Mouse (Mus musculus): ENCODE measurements around the gene Rfk. TPM values are rescaled to one million over a fixed set of nuclear protein-coding genes. Genes with fewer than 3 reads are reported as not detected.

Rfk gene
- polyA plus RNA-seq, 1 experiment from 2014 or later: 97.6 TPM

- H3K4me2 ChIP-seq (replicated peaks): no peak overlapping the region
- WGBS: 79% methylated on average over 14 of the region's 14 CpGs
- H3K27me3 ChIP-seq: 0 out of 2 replicates have a peak, but pooled peaks cover 7% of the 10 kb centered on the region
- no peak for ATAC-seq (ENCODE audit: insufficient number of reproducible peaks, insufficient read depth, low FRiP score, low TSS enrichment)
- H3K36me3 ChIP-seq: no peaks in the 10 kb centered on the region
- no peaks in the 10 kb centered on the region for H3K9me3 ChIP-seq
- no peak overlapping the region for H3K9ac ChIP-seq
- H3K4me3 ChIP-seq: no peak overlapping the region
- H3K27ac ChIP-seq: no peak overlapping the region
- no peaks in the 10 kb centered on the region for H3K4me1 ChIP-seq
Observed at GRCm38 (mm10) chr19:17359315-17359890, 34.4 kb upstream of the Rfk start.

- Histone ChIP-seq H3K4me1 (no peaks in the 10 kb centered on the region), H3K4me3 (no peak overlapping the region), H3K9ac (no peak overlapping the region), H3K36me3 (no peaks in the 10 kb centered on the region), H3K27me3 (no peaks in the 10 kb centered on the region), H3K9me3 (no peaks in the 10 kb centered on the region), H3K27ac (no peak overlapping the region), H3K4me2 (replicated peaks) (no peak overlapping the region)
- WGBS: 76% methylated on average over 2 of the region's 2 CpGs
- ATAC-seq (ENCODE audit: insufficient number of reproducible peaks, insufficient read depth, low FRiP score, low TSS enrichment): no peak
Observed at GRCm38 (mm10) chr19:17361181-17361580, 32.7 kb upstream of the Rfk start.

GRCm38 (mm10) chr19:17364741-17365140 is 29.1 kb upstream of the Rfk start:
- no peaks in the 10 kb centered on the region for H3K4me1 ChIP-seq
- no peak overlapping the region for H3K9ac ChIP-seq
- no peak overlapping the region for H3K4me2 ChIP-seq (replicated peaks)
- H3K9me3 ChIP-seq: no peaks in the 10 kb centered on the region
- H3K27me3 ChIP-seq: no peaks in the 10 kb centered on the region
- no peak overlapping the region for H3K4me3 ChIP-seq
- 41% methylated on average over 3 of the region's 3 CpGs for WGBS
- no peaks in the 10 kb centered on the region for H3K36me3 ChIP-seq
- H3K27ac ChIP-seq: no peak overlapping the region
- ATAC-seq (ENCODE audit: insufficient number of reproducible peaks, insufficient read depth, low FRiP score, low TSS enrichment): no peak

- H3K9me3 ChIP-seq: no peaks in the 10 kb centered on the region
Observed at GRCm38 (mm10) chr19:17366364-17367090, 27.3 kb upstream of the Rfk start.

GRCm38 (mm10) chr19:17368557-17368956 is 25.3 kb upstream of the Rfk start:
- Histone ChIP-seq H3K9ac (no peak overlapping the region), H3K4me3 (no peak overlapping the region), H3K4me1 (no peaks in the 10 kb centered on the region), H3K36me3 (no peaks in the 10 kb centered on the region), H3K9me3 (no peaks in the 10 kb centered on the region), H3K4me2 (replicated peaks) (no peak overlapping the region), H3K27me3 (no peaks in the 10 kb centered on the region), H3K27ac (no peak overlapping the region)
- no peak for ATAC-seq (ENCODE audit: insufficient number of reproducible peaks, insufficient read depth, low FRiP score, low TSS enrichment)
- 84% methylated on average over 9 of the region's 9 CpGs for WGBS

More at GRCm38 (mm10) chr19:17366364-17367090, 27.3 kb upstream of the Rfk start:
- H3K4me3 ChIP-seq: no peak overlapping the region
- no peak overlapping the region for H3K27ac ChIP-seq
- no peak for ATAC-seq (ENCODE audit: insufficient number of reproducible peaks, insufficient read depth, low FRiP score, low TSS enrichment)
- 90% methylated on average over 8 of the region's 8 CpGs for WGBS
- no peak overlapping the region for H3K9ac ChIP-seq
- H3K4me1 ChIP-seq: no peaks in the 10 kb centered on the region
- no peak overlapping the region for H3K4me2 ChIP-seq (replicated peaks)
- H3K27me3 ChIP-seq: no peaks in the 10 kb centered on the region
- H3K36me3 ChIP-seq: no peaks in the 10 kb centered on the region

- no peak for ATAC-seq (ENCODE audit: insufficient number of reproducible peaks, insufficient read depth, low FRiP score, low TSS enrichment)
- Histone ChIP-seq H3K9ac (no peak overlapping the region), H3K27ac (no peak overlapping the region), H3K4me1 (no peaks in the 10 kb centered on the region), H3K4me2 (replicated peaks) (no peak overlapping the region), H3K9me3 (no peaks in the 10 kb centered on the region), H3K36me3 (no peaks in the 10 kb centered on the region), H3K27me3 (no peaks in the 10 kb centered on the region), H3K4me3 (no peak overlapping the region)
- 57% methylated on average over 7 of the region's 7 CpGs for WGBS
Observed at GRCm38 (mm10) chr19:17369581-17369980, 24.3 kb upstream of the Rfk start.

GRCm38 (mm10) chr19:17372701-17373100 is 21.1 kb upstream of the Rfk start, which contains the start of gene Gcnt1:
Gene Gcnt1, minus strand, starts transcription at chr19:17372844.
- H3K9me3 ChIP-seq: no peaks in the 10 kb centered on the region
- no peaks in the 10 kb centered on the region for H3K4me1 ChIP-seq
- no peak within 1 kb of the TSS for H3K9ac ChIP-seq
- H3K4me2 ChIP-seq (replicated peaks): no peak within 1 kb of the TSS
- no peaks in the 10 kb centered on the region for H3K36me3 ChIP-seq
- WGBS: 79% methylated on average over 3 of the region's 3 CpGs
- H3K27ac ChIP-seq: no peak within 1 kb of the TSS
- ATAC-seq (ENCODE audit: insufficient number of reproducible peaks, insufficient read depth, low FRiP score, low TSS enrichment): no peak
- H3K4me3 ChIP-seq: no peak within 1 kb of the TSS
- H3K27me3 ChIP-seq: no peaks in the 10 kb centered on the region

GRCm38 (mm10) chr19:17378845-17379244 is 15.0 kb upstream of the Rfk start:
- H3K27me3 ChIP-seq: no peaks in the 10 kb centered on the region
- no peak overlapping the region for H3K4me2 ChIP-seq (replicated peaks)
- no peaks in the 10 kb centered on the region for H3K9me3 ChIP-seq
- no peak overlapping the region for H3K27ac ChIP-seq
- H3K36me3 ChIP-seq: no peaks in the 10 kb centered on the region
- H3K9ac ChIP-seq: no peak overlapping the region
- ATAC-seq (ENCODE audit: insufficient number of reproducible peaks, insufficient read depth, low FRiP score, low TSS enrichment): no peak
- H3K4me1 ChIP-seq: no peaks in the 10 kb centered on the region
- H3K4me3 ChIP-seq: no peak overlapping the region

GRCm38 (mm10) chr19:17380549-17380948 is 13.3 kb upstream of the Rfk start:
- H3K4me2 ChIP-seq (replicated peaks): no peak overlapping the region
- no peak overlapping the region for H3K27ac ChIP-seq
- no peak overlapping the region for H3K4me3 ChIP-seq
- H3K9me3 ChIP-seq: no peaks in the 10 kb centered on the region
- 67% methylated on average over 7 of the region's 7 CpGs for WGBS
- no peak overlapping the region for H3K9ac ChIP-seq
- no peaks in the 10 kb centered on the region for H3K27me3 ChIP-seq
- ATAC-seq (ENCODE audit: insufficient number of reproducible peaks, insufficient read depth, low FRiP score, low TSS enrichment): no peak
- no peaks in the 10 kb centered on the region for H3K36me3 ChIP-seq
- H3K4me1 ChIP-seq: no peaks in the 10 kb centered on the region

- no peak overlapping the region for H3K27ac ChIP-seq
- no peaks in the 10 kb centered on the region for H3K27me3 ChIP-seq
- H3K4me3 ChIP-seq: no peak overlapping the region
- 86% methylated on average over 6 of the region's 6 CpGs for WGBS
- H3K36me3 ChIP-seq: no peaks in the 10 kb centered on the region
- H3K9ac ChIP-seq: no peak overlapping the region
- H3K9me3 ChIP-seq: no peaks in the 10 kb centered on the region
- H3K4me1 ChIP-seq: no peaks in the 10 kb centered on the region
- no peak overlapping the region for H3K4me2 ChIP-seq (replicated peaks)
- no peak for ATAC-seq (ENCODE audit: insufficient number of reproducible peaks, insufficient read depth, low FRiP score, low TSS enrichment)
Observed at GRCm38 (mm10) chr19:17382807-17383397, 10.9 kb upstream of the Rfk start.

- Histone ChIP-seq H3K27me3 (no peaks in the 10 kb centered on the region), H3K27ac (no peak overlapping the region), H3K4me1 (no peaks in the 10 kb centered on the region), H3K36me3 (no peaks in the 10 kb centered on the region), H3K9me3 (no peaks in the 10 kb centered on the region), H3K4me2 (replicated peaks) (no peak overlapping the region), H3K9ac (no peak overlapping the region), H3K4me3 (no peak overlapping the region)
- ATAC-seq (ENCODE audit: insufficient number of reproducible peaks, insufficient read depth, low FRiP score, low TSS enrichment): no peak
- WGBS: 93% methylated on average over 4 of the region's 4 CpGs
Observed at GRCm38 (mm10) chr19:17385022-17385421, 8.8 kb upstream of the Rfk start.

GRCm38 (mm10) chr19:17385426-17385825 is 8.4 kb upstream of the Rfk start:
- Histone ChIP-seq H3K27ac (no peak overlapping the region), H3K27me3 (no peaks in the 10 kb centered on the region), H3K9me3 (no peaks in the 10 kb centered on the region), H3K36me3 (no peaks in the 10 kb centered on the region), H3K4me1 (no peaks in the 10 kb centered on the region), H3K4me2 (replicated peaks) (no peak overlapping the region), H3K9ac (no peak overlapping the region), H3K4me3 (no peak overlapping the region)
- no peak for ATAC-seq (ENCODE audit: insufficient number of reproducible peaks, insufficient read depth, low FRiP score, low TSS enrichment)
- 68% methylated on average over 1 of the region's 1 CpGs for WGBS
